Mouse (Mus musculus) testis, postnatal 10 days (tissue): ENCODE measurements around the gene Babam2.
A peak's percentile ranks its signal among the peaks of the same experiment; 100 is the strongest.

Experiments used
- DNase-seq: peaks from one replicate; pipeline ENCODE4 v3.0.0; 2021; ENCODE audit warnings: low spot score

Babam2 gene

DNA sequence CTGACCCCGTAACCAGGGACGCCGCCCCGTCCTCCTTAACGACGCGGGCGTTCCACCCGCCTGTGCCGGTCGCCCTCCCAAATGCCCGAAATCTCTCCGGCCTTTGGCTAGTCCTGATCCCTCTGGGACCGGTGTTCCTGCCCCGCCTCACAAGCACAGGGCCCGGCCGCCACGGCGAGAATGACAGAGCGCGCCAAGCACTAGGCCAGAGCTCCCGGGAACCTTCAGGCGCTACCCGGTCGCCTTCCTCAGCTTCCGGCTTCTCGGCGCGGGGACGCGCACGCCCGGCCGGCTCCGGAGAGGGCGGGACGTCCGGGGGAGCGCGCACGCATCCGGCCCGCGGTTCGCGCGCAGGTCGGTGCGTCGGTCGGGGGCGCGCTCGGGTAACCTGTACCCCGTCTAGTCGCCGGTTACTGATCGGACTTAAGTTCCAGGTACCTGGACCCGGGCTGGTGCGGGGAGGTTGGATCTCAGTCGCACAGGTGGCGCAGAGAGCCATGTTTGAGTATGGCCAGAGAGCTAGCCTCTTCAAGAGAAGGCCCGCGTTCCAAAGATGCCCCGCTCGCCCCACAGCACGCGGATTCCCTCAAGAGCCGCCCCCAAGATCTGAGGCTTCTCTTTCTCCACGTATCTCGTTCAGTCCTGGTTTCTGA lies at the start of gene Babam2:
Babam2 (plus strand) TSS at position 41 of the 653 bp plus-strand sequence.
- peak; percentile 95 for DNase-seq

DNA sequence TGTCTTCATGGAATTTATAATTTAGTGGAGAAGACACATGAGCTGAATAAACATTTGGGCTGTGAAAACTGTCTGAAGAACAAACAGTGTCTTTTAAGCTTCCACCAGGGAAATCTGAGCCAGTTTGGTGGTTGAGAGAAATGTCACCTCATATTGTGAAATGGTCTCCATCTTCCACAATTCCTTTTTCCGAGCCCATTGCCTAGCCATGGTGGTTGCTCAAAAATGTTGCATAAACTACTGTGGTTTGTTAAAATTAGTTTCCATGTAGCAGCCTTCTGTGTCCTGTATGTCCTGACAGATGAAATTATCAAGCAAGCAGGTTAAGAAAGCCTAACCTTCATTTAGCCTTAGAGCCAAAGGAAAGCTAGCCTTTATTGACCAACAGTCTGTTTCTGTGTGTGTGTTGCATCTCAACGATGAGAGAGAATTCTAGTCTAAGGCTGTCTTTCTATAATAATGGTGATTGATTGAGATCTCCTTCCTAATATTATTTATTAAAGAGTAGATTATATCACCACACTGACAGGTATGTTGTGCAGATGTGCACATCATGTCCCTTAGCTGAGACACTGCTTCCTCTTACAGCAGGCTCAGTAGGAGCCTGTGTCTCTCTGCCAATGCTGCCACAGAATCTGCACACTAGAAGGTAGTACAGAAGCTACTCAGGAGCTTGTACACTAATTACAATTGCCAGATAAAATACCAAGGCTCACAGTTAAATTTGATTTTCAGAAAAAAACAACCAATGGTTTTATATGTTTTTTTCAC lies 46.8 kb upstream of the Babam2 start:
- no peak for DNase-seq

DNA sequence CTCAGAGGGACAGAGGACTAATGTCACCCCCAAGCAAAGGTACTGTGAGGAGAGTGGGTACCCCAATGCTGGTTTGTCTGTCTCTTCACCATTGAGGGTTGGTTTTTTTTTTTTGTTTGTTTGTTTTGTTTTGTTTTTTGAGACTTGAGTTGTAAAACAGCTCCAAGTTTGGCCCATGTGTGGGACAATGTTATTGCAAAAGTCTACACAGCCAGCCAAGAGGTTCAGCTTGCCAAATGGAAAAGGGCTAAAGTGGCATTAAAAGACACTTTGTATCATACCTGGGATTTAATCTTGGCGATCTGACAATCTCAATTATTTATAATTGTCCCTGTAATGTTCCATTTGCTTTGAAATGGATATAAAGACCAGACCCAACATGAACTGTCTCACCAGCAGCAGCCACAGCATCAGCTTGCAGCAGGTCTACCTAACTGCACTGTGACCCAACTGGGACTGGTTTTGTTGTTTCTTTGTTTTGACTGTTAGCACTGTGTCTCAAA lies 41.7 kb upstream of the Babam2 start:
- DNase-seq: no peak

- no peak for DNase-seq
These were observed 31.3 kb upstream of the Babam2 start for GRCm38 (mm10) chr5:31666176-31666575.

GRCm38 (mm10) chr5:31668325-31668968 lies 29.0 kb upstream of the Babam2 start:
- DNase-seq: no peak

DNA sequence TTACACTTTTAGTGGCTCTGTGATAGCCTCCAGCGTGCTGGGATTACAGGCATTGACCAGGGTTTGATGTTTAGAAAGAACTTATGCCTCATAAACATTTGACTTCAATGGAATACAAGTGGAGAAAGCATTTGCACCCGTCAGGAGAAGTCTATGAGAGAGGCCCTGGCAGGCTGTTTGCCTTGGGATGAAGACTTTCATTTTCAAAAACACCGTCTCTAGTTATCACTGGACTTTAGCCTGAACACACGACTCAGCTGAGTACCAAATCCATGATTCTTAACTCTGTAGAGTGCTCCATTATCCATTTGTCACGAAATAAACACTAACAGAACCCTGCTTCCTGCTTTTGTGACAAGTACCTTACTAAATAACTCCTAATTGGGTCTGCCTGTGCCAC lies 27.5 kb upstream of the Babam2 start:
- no peak for DNase-seq

GRCm38 (mm10) chr5:31671137-31671536 lies 26.3 kb upstream of the Babam2 start:
- DNase-seq: no peak

DNA sequence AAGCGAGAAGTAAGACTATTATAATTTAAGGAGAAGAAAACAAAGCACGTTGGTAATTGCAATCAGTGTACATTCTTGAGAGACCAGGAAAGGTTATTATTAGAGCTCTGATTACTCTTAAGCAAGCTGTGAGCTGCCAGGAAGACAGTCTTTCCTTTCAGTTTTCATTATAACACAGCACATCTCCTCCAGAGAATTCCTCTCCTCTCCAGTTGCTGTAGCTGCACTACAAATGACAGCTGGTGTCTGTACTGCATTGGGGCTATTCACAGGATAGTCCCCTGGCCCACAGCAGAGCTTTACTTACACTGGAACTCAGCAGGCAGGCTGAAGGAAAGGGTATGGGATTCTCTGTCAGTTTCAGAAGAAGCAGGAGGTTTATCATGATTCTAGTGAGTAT lies 24.1 kb upstream of the Babam2 start:
- no peak for DNase-seq

DNA sequence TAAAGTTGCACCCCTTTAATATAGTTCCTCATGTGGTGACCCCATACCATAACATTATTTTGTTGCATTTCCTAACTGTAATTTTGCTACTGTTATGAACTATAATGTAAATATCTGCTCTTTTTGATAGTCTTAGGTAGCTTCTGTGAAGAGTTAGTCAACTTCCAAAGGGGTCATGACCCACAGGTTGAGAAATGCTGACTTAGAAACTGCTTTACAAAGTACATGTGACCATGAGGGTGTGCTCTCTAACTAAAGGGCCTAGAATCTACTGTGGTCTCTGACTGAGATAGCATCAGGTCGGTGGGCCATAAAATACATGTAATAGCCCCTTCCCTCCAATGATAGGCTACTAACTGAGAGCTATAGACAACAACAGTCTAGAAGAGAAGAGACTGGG lies 19.5 kb upstream of the Babam2 start:
- DNase-seq: no peak

- no peak for DNase-seq
These were observed 17.3 kb upstream of the Babam2 start for GRCm38 (mm10) chr5:31680183-31680582.

- DNase-seq: no peak
These were observed 15.2 kb upstream of the Babam2 start for GRCm38 (mm10) chr5:31682305-31682704.

GRCm38 (mm10) chr5:31686040-31686439 lies 11.4 kb upstream of the Babam2 start:
- no peak for DNase-seq

- DNase-seq: no peak
These were observed 9.5 kb upstream of the Babam2 start for GRCm38 (mm10) chr5:31687972-31688371.

DNA sequence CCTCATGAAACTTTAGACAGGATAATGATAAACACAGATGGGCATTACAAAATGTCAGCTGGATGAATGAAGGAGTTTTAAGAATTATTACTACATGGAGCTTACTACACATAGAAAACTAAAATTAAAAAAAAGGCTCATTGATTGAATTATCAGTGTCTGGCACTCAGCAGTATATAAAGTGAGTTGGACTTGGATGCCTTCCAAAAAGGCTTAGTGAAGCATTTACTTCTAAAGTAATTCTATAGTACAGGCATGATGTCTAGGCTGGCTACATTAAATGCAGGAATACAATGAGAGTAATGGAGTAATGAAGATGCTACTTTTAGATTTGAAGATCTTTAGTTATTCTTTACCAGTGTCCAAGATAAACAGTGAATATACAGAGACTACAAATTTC lies 4.3 kb upstream of the Babam2 start:
- DNase-seq: no peak

GRCm38 (mm10) chr5:31696971-31697643 lies 377 bp upstream of the Babam2 start, which contains the start of gene Rbks:
Rbks (minus strand) TSS chr5:31697627.
- DNase-seq: no peak

DNA sequence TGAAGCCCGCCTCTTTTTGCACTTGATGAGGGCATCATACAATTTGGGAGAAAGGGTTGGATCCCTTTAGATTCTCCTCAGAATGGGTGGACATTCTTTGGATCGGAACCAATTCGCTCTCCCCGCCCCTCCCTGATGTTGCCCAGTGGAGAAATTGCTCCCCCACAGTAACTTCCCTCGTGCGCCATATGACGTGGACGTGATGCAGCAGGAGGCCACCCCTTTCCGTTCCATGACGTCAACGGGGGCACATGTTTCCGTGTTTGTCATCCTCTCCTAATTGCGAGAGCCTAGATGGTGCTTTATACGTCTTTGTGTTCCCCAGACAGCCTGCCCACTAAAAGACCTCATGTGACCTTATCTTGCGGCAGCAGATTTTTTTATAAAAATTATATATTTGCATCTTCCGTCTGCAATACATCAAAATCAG lies 828 bp downstream of the Babam2 start:
- peak; percentile 76 for DNase-seq

DNA sequence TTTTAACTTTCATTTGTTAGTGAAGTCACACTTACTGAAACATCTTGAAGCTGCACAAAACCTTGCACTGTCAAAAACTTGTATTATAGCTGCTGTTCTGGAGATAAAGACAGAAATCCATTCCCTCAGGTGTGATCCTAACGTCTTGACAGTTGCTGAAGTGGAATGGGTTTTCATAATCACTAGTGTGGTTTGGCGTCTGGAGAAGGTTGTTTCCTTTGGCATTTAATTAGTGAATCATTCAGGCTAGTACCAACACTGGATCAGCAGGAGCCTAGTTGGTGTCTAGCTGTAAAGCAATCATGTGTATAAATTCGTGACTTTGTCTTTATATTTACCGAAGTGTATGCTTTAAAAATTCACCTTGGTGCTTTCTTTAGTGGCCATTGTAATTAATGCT lies 1.4 kb downstream of the Babam2 start:
- DNase-seq: no peak

GRCm38 (mm10) chr5:31699397-31699796 lies 1.9 kb downstream of the Babam2 start:
- DNase-seq: no peak

GRCm38 (mm10) chr5:31704971-31705370 lies 7.5 kb downstream of the Babam2 start:
- DNase-seq: no peak

GRCm38 (mm10) chr5:31706826-31707225 lies 9.3 kb downstream of the Babam2 start:
- DNase-seq: no peak

DNA sequence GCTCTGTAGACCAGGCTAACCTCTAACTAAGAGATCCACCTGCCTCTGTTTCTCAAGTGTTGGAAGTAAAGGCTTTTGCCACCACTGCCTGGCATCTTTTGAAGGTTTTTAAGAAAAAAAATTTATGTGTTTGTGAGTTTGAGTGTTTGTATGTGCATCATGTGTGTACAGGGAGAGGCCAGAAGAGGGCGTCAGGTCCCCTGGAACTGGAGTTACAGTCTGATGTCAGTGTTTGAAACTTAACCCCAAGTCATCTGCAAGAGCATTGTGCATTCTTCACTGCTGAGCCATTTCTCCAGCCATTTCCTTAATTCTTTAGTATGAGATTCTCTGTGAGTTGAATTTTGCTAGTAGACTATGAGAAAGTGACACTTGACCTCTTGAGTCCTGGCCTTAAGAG lies 11.9 kb downstream of the Babam2 start:
- no peak for DNase-seq

- no peak for DNase-seq
These were observed 15.8 kb downstream of the Babam2 start for GRCm38 (mm10) chr5:31713280-31713711.
